Mouse (Mus musculus) cerebellum, adult 11-12 months (tissue): ENCODE measurements around the gene Fbxw25.
"Not testable (repeated sequence)": the region's sequence is repeated elsewhere in the genome, so short reads cannot be mapped to it uniquely, and the experiment has no call there.

Experiments used
- DNase-seq: peaks from one replicate; pipeline ENCODE4 v3.0.0; 2022

The Fbxw25 gene

DNA sequence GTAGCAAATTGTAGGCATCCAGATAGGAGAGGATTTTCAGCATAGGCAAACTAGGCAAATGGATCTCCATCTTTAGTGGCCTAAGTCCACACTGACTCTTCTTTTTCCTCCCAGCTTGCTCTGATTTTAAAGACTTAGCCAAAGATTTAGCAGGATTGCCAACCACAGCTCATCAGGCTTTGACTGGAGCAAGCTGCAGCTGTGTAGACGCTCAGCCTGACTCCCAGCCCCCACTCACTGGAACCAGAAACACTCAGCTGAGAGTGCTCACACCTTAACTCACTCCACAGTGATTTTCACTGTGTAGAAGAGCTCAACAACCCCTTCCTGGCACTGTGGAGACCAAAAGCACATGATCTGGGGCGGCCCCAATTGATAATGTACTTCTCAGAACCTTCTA, at the start of gene Fbxw25:
TSS of gene Fbxw25 (minus strand) at position 101 of the 400 bp plus-strand sequence.
- DNase-seq, result not testable (repeated sequence)

GRCm38 (mm10) chr9:109702600-109702999, 38.1 kb upstream of the Fbxw25 start, which contains the start of gene Fbxw18:
Gene Fbxw18 (minus strand): TSS chr9:109702700.
- DNase-seq, result not testable (repeated sequence)

DNA sequence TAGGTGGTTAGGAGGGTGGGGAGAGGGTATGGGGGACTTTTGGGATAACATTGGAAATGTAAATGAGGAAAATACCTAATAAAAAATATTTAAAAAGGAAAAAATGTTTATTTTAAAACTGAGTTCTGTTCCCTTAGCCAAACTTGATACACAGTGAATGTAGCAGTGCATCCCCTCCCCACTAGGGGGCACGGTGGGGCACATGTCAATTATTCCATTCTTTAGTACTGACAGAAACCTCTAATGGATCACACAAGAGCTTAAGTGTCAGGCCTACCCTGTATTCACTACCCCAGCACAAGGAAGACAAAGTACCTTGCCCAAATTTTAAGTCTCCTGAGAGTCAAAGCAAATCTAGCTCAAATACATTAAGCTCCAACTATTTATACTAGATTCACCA, 20.8 kb upstream of the Fbxw25 start:
- DNase-seq, result no peak

DNA sequence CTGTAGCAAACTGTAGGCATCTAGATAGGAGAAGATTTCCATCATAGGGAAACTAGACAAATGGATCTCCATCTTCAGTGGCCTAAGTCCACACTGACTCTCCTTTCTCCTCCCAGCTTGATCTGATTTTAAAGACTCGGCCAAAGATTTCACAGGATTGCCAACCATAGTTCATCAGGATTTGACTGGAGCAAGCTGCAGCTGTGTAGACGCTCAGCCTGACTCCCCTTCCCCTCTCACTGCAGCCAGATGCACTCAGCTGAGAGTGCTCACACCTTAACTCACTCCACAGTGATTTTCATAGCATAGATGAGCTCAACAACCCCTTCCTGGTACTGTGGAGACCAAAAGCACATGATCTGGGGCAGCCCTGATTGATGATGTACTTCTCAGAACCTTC, 38.5 kb downstream of the Fbxw25 start, which contains the start of gene Fbxw24:
TSS of gene Fbxw24 (minus strand) at position 101 of the 400 bp plus-strand sequence.
- DNase-seq, result not testable (repeated sequence)

DNA sequence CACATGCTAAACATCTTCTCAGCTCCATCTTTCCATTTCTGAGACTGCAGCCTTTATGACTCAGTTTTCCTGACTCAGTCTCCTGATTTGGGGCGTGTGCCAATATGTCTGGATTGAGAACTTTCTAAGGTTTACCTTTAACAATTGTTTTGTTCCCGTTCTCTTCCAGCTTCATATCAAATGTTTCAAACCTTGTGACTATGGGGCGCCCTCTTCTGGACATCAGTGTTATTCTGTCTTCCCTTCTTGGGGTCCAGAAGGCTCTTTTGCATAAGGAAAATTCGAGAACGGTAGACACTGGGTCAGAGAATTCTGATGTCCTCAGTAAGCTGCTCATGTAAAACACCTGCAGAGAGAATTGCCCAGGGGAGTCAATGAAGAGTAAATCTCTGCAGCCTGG, 57.6 kb downstream of the Fbxw25 start:
- DNase-seq, result not testable (repeated sequence)

- not testable (repeated sequence) for DNase-seq
Observed at GRCm38 (mm10) chr9:109602128-109602527, 62.3 kb downstream of the Fbxw25 start.

- DNase-seq, result no peak
Observed at GRCm38 (mm10) chr9:109597226-109597625, 67.2 kb downstream of the Fbxw25 start.
